Mouse (Mus musculus): Measurements from ENCODE around the gene Wrap53. TPM values are rescaled to one million over a fixed set of nuclear protein-coding genes. Genes with fewer than 3 reads are reported as not detected.
"Not testable (repeated sequence)": the region's sequence is repeated elsewhere in the genome, so short reads cannot be mapped to it uniquely, and the experiment has no call there.

Wrap53 gene
- polyA plus RNA-seq, 1 experiment from 2014 or later: 14.3 TPM

GRCm38 (mm10) chr11:69546423-69547053 is 33.5 kb downstream of the Wrap53 start:
- WGBS: under 1% methylated on average over 44 of the region's 44 CpGs
- peak overlapping the region; percentile 50 to 74 for H3K27ac ChIP-seq (replicated peaks in 1 of 2; ENCODE audit: control insufficient read depth in 1 of 2, insufficient read depth in 1 of 2, low read depth in 2 of 2, low read length in 2 of 2)
- H3K4me1 ChIP-seq (ENCODE audit: control insufficient read depth in 2 of 2, insufficient read depth in 2 of 2, low read length in 2 of 2): peaks cover 11 to 13% of the 10 kb centered on the region in 2 experiments; a peak in 3 of 4 replicates
- H3K9me3 ChIP-seq (ENCODE audit: control insufficient read depth, low read length): no peaks in the 10 kb centered on the region
- 0 out of 2 replicates have a peak, but pooled peaks cover 4% of the 10 kb centered on the region for H3K27me3 ChIP-seq (ENCODE audit: control insufficient read depth, insufficient read depth, low read length)
- H3K9ac ChIP-seq (ENCODE audit: low read length): peak overlapping the region; percentile 80
- peak; percentile 61 for ATAC-seq (ENCODE audit: insufficient number of reproducible peaks, insufficient read depth, low FRiP score, low read depth)
- H3K4me2 ChIP-seq (ENCODE audit: low read length): peak overlapping the region; percentile 99
- H3K36me3 ChIP-seq (ENCODE audit: control insufficient read depth, insufficient read depth, low read length): no peaks in the 10 kb centered on the region
- H3K4me3 ChIP-seq (ENCODE audit: control insufficient read depth in 1 of 2, insufficient read depth in 1 of 2, low read depth in 1 of 2, low read length in 2 of 2): peak overlapping the region; percentile 57 to 60

GRCm38 (mm10) chr11:69545957-69546356 is 34.1 kb downstream of the Wrap53 start:
- 0 out of 2 replicates have a peak, but pooled peaks cover 4% of the 10 kb centered on the region for H3K27me3 ChIP-seq (ENCODE audit: control insufficient read depth, insufficient read depth, low read length)
- peak overlapping the region; percentile 57 to 60; a peak in 3 of 4 replicates for H3K4me3 ChIP-seq (ENCODE audit: control insufficient read depth in 1 of 2, insufficient read depth in 1 of 2, low read depth in 1 of 2, low read length in 2 of 2)
- H3K9me3 ChIP-seq (ENCODE audit: control insufficient read depth, low read length): no peaks in the 10 kb centered on the region
- peak overlapping the region in 1 of 2 experiments; percentile 74; a peak in 1 of 4 replicates for H3K27ac ChIP-seq (replicated peaks in 1 of 2; ENCODE audit: control insufficient read depth in 1 of 2, insufficient read depth in 1 of 2, low read depth in 2 of 2, low read length in 2 of 2)
- H3K36me3 ChIP-seq (ENCODE audit: control insufficient read depth, insufficient read depth, low read length): no peaks in the 10 kb centered on the region
- WGBS: 27% methylated on average over 7 of the region's 7 CpGs
- H3K9ac ChIP-seq (ENCODE audit: low read length): peak overlapping the region; percentile 80
- H3K4me2 ChIP-seq (ENCODE audit: low read length): peak overlapping the region; percentile 99
- H3K4me1 ChIP-seq (ENCODE audit: control insufficient read depth in 2 of 2, insufficient read depth in 2 of 2, low read length in 2 of 2): peaks cover 11 to 13% of the 10 kb centered on the region in 2 experiments; a peak in 3 of 4 replicates
- ATAC-seq (ENCODE audit: insufficient number of reproducible peaks, insufficient read depth, low FRiP score, low read depth): no peak

- no peaks in the 10 kb centered on the region for H3K36me3 ChIP-seq (ENCODE audit: control insufficient read depth, insufficient read depth, low read length)
- H3K4me3 ChIP-seq (ENCODE audit: control insufficient read depth in 1 of 2, insufficient read depth in 1 of 2, low read depth in 1 of 2, low read length in 2 of 2): no peak overlapping the region
- 46% methylated on average over 3 of the region's 3 CpGs for WGBS
- H3K27me3 ChIP-seq (ENCODE audit: control insufficient read depth, insufficient read depth, low read length): no peaks in the 10 kb centered on the region
- H3K9me3 ChIP-seq (ENCODE audit: control insufficient read depth, low read length): no peaks in the 10 kb centered on the region
- H3K27ac ChIP-seq (replicated peaks in 1 of 2; ENCODE audit: control insufficient read depth in 1 of 2, insufficient read depth in 1 of 2, low read depth in 2 of 2, low read length in 2 of 2): no peak overlapping the region
- no peak overlapping the region for H3K4me2 ChIP-seq (ENCODE audit: low read length)
- no peak overlapping the region for H3K9ac ChIP-seq (ENCODE audit: low read length)
- H3K4me1 ChIP-seq (ENCODE audit: control insufficient read depth in 2 of 2, insufficient read depth in 2 of 2, low read length in 2 of 2): peaks cover 11 to 13% of the 10 kb centered on the region in 2 experiments; a peak in 3 of 4 replicates
- ATAC-seq (ENCODE audit: insufficient number of reproducible peaks, insufficient read depth, low FRiP score, low read depth): no peak
Observed at GRCm38 (mm10) chr11:69543598-69543997, 36.5 kb downstream of the Wrap53 start.

GRCm38 (mm10) chr11:69541741-69542140 is 38.3 kb downstream of the Wrap53 start:
- not testable (repeated sequence) for ATAC-seq (ENCODE audit: insufficient number of reproducible peaks, insufficient read depth, low FRiP score, low read depth); H3K4me1 ChIP-seq (ENCODE audit: control insufficient read depth in 2 of 2, insufficient read depth in 2 of 2, low read length in 2 of 2); H3K27me3 ChIP-seq (ENCODE audit: control insufficient read depth, insufficient read depth, low read length); H3K9ac ChIP-seq (ENCODE audit: low read length); H3K4me2 ChIP-seq (ENCODE audit: low read length); H3K4me3 ChIP-seq (ENCODE audit: control insufficient read depth in 1 of 2, insufficient read depth in 1 of 2, low read depth in 1 of 2, low read length in 2 of 2); H3K9me3 ChIP-seq (ENCODE audit: control insufficient read depth, low read length); H3K36me3 ChIP-seq (ENCODE audit: control insufficient read depth, insufficient read depth, low read length); H3K27ac ChIP-seq (replicated peaks in 1 of 2; ENCODE audit: control insufficient read depth in 1 of 2, insufficient read depth in 1 of 2, low read depth in 2 of 2, low read length in 2 of 2)
- WGBS: 61% methylated on average over 1 of the region's 3 CpGs

GRCm38 (mm10) chr11:69540700-69541099 is 39.4 kb downstream of the Wrap53 start:
- no peak overlapping the region for H3K4me2 ChIP-seq (ENCODE audit: low read length)
- H3K27ac ChIP-seq (replicated peaks in 1 of 2; ENCODE audit: control insufficient read depth in 1 of 2, insufficient read depth in 1 of 2, low read depth in 2 of 2, low read length in 2 of 2): no peak overlapping the region
- H3K4me1 ChIP-seq (ENCODE audit: control insufficient read depth in 2 of 2, insufficient read depth in 2 of 2, low read length in 2 of 2): no peaks in the 10 kb centered on the region
- H3K36me3 ChIP-seq (ENCODE audit: control insufficient read depth, insufficient read depth, low read length): no peaks in the 10 kb centered on the region
- no peaks in the 10 kb centered on the region for H3K9me3 ChIP-seq (ENCODE audit: control insufficient read depth, low read length)
- H3K9ac ChIP-seq (ENCODE audit: low read length): no peak overlapping the region
- no peak for ATAC-seq (ENCODE audit: insufficient number of reproducible peaks, insufficient read depth, low FRiP score, low read depth)
- no peak overlapping the region for H3K4me3 ChIP-seq (ENCODE audit: control insufficient read depth in 1 of 2, insufficient read depth in 1 of 2, low read depth in 1 of 2, low read length in 2 of 2)
- WGBS: 75% methylated on average over 2 of the region's 2 CpGs
- no peaks in the 10 kb centered on the region for H3K27me3 ChIP-seq (ENCODE audit: control insufficient read depth, insufficient read depth, low read length)

GRCm38 (mm10) chr11:69534990-69535389 is 45.1 kb downstream of the Wrap53 start:
- Histone ChIP-seq H3K27ac (replicated peaks in 1 of 2; ENCODE audit: control insufficient read depth in 1 of 2, insufficient read depth in 1 of 2, low read depth in 2 of 2, low read length in 2 of 2) (no peak overlapping the region), H3K9me3 (ENCODE audit: control insufficient read depth, low read length) (no peaks in the 10 kb centered on the region), H3K4me2 (ENCODE audit: low read length) (no peak overlapping the region), H3K4me1 (ENCODE audit: control insufficient read depth in 2 of 2, insufficient read depth in 2 of 2, low read length in 2 of 2) (no peaks in the 10 kb centered on the region), H3K4me3 (ENCODE audit: control insufficient read depth in 1 of 2, insufficient read depth in 1 of 2, low read depth in 1 of 2, low read length in 2 of 2) (no peak overlapping the region), H3K36me3 (ENCODE audit: control insufficient read depth, insufficient read depth, low read length) (no peaks in the 10 kb centered on the region), H3K9ac (ENCODE audit: low read length) (no peak overlapping the region), H3K27me3 (ENCODE audit: control insufficient read depth, insufficient read depth, low read length) (no peaks in the 10 kb centered on the region)
- WGBS: 68% methylated on average over 1 of the region's 1 CpGs
- ATAC-seq (ENCODE audit: insufficient number of reproducible peaks, insufficient read depth, low FRiP score, low read depth): no peak

GRCm38 (mm10) chr11:69532480-69533150 is 47.4 kb downstream of the Wrap53 start:
- H3K27ac ChIP-seq (replicated peaks in 1 of 2; ENCODE audit: control insufficient read depth in 1 of 2, insufficient read depth in 1 of 2, low read depth in 2 of 2, low read length in 2 of 2): no peak overlapping the region
- peaks cover 0 to under 1% of the 10 kb centered on the region in 2 experiments; a peak in 2 of 4 replicates for H3K4me1 ChIP-seq (ENCODE audit: control insufficient read depth in 2 of 2, insufficient read depth in 2 of 2, low read length in 2 of 2)
- no peak overlapping the region for H3K9ac ChIP-seq (ENCODE audit: low read length)
- no peak overlapping the region for H3K4me2 ChIP-seq (ENCODE audit: low read length)
- no peak overlapping the region for H3K4me3 ChIP-seq (ENCODE audit: control insufficient read depth in 1 of 2, insufficient read depth in 1 of 2, low read depth in 1 of 2, low read length in 2 of 2)
- no peaks in the 10 kb centered on the region for H3K9me3 ChIP-seq (ENCODE audit: control insufficient read depth, low read length)
- ATAC-seq (ENCODE audit: insufficient number of reproducible peaks, insufficient read depth, low FRiP score, low read depth): no peak
- H3K36me3 ChIP-seq (ENCODE audit: control insufficient read depth, insufficient read depth, low read length): no peaks in the 10 kb centered on the region
- H3K27me3 ChIP-seq (ENCODE audit: control insufficient read depth, insufficient read depth, low read length): peaks cover 4% of the 10 kb centered on the region; the same call in 1 of the 2 replicates
- 75% methylated on average over 7 of the region's 7 CpGs for WGBS

Data from heart, embryonic 14.5 days (tissue).